Mouse (Mus musculus) MEL (cell line): ENCODE measurements around the gene Gm12394.

Experiments
- CHD1 ChIP-seq: IDR thresholded peaks from 2 replicates; pipeline ENCODE4 v1.6.1; 2012; ENCODE audit warnings: low read depth, mild to moderate bottlenecking, inconsistent platforms, low read length, improper control_type of control experiment
- CTCF ChIP-seq, 3 experiments: IDR thresholded peaks in 2 of 3; conservative IDR thresholded peaks in 1 of 3; 2 replicates each; pipeline ENCODE4 v1.5.1; 2011 to 2012; ENCODE audit warnings: low read length in 3 of 3, low read depth in 2 of 3, mild to moderate bottlenecking in 2 of 3, improper control_type of control experiment in 1 of 3, inconsistent platforms in 1 of 3, mixed read lengths in 1 of 3, moderate library complexity in 1 of 3; ENCODE audit not compliant: control insufficient read depth in 1 of 3, insufficient read depth in 1 of 3, poor library complexity in 1 of 3, severe bottlenecking in 1 of 3
- HCFC1 ChIP-seq: IDR thresholded peaks from 2 replicates; pipeline ENCODE4 v1.6.1; 2012; ENCODE audit warnings: low read depth, mild to moderate bottlenecking, inconsistent platforms, low read length, improper control_type of control experiment, moderate library complexity
- MEF2A ChIP-seq: IDR thresholded peaks from 2 replicates; pipeline ENCODE4 v1.6.1; 2014; ENCODE audit warnings: low read depth, mild to moderate bottlenecking, inconsistent platforms, low read length, improper control_type of control experiment; ENCODE audit not compliant: poor library complexity, insufficient replicate concordance, severe bottlenecking; ENCODE audit errors: extremely low read depth
- POLR2A ChIP-seq, 2 experiments: IDR thresholded peaks; 2 replicates each; pipeline ENCODE4 v1.6.1; 2011 to 2012; ENCODE audit warnings: low read length in 2 of 2, mild to moderate bottlenecking in 2 of 2, control low read depth in 1 of 2, improper control_type of control experiment in 1 of 2, low read depth in 1 of 2, moderate library complexity in 1 of 2; ENCODE audit not compliant: control insufficient read depth in 1 of 2, insufficient read depth in 1 of 2, poor library complexity in 1 of 2
- POLR2AphosphoS5 ChIP-seq: IDR thresholded peaks from 2 replicates; pipeline ENCODE4 v1.6.1; 2012; ENCODE audit warnings: low read depth, borderline replicate concordance, mild to moderate bottlenecking, inconsistent platforms, low read length, moderate library complexity, mixed read lengths
- TAL1 ChIP-seq: IDR thresholded peaks from 2 replicates; pipeline ENCODE4 v1.6.1; 2012; ENCODE audit warnings: mild to moderate bottlenecking, inconsistent platforms, low read length, moderate library complexity, mixed read lengths
- ZKSCAN1 ChIP-seq: IDR thresholded peaks from 2 replicates; pipeline ENCODE4 v1.6.1; 2012; ENCODE audit warnings: low read depth, mild to moderate bottlenecking, inconsistent platforms, low read length, improper control_type of control experiment, moderate library complexity
- ZMIZ1 ChIP-seq: IDR thresholded peaks from 2 replicates; pipeline ENCODE4 v1.6.1; 2012; ENCODE audit warnings: low read depth, mild to moderate bottlenecking, inconsistent platforms, low read length, improper control_type of control experiment, moderate library complexity

GRCm38 (mm10) chr4:42872746-42873435 is 16.3 kb upstream of the Gm12394 start:
- TF ChIP-seq CTCF (IDR thresholded peaks at IDR 0.05 in 2 of 3, conservative IDR thresholded peaks at IDR 0.05 in 1 of 3; ENCODE audit: control insufficient read depth in 1 of 3, insufficient read depth in 1 of 3, low read depth in 2 of 3, low read length in 3 of 3, poor library complexity in 1 of 3, severe bottlenecking in 1 of 3) (no peak), ZKSCAN1 (no peak), POLR2AphosphoS5 (no peak), POLR2A (IDR thresholded peaks at IDR 0.05; ENCODE audit: control insufficient read depth in 1 of 2, insufficient read depth in 1 of 2, low read depth in 1 of 2, low read length in 2 of 2, poor library complexity in 1 of 2) (no peak), HCFC1 (no peak), MEF2A (no peak), ZMIZ1 (no peak), CHD1 (no peak), TAL1 (no peak)
